Mouse (Mus musculus) heart, adult 9 months (tissue): ENCODE measurements around the gene Pde5a.

ENCODE experiments used
- DNase-seq, 2 experiments: peaks; one replicate each; pipeline ENCODE4 v3.0.0; 2022; ENCODE audit warnings: low spot score in 2 of 2

Gene Pde5a

DNA sequence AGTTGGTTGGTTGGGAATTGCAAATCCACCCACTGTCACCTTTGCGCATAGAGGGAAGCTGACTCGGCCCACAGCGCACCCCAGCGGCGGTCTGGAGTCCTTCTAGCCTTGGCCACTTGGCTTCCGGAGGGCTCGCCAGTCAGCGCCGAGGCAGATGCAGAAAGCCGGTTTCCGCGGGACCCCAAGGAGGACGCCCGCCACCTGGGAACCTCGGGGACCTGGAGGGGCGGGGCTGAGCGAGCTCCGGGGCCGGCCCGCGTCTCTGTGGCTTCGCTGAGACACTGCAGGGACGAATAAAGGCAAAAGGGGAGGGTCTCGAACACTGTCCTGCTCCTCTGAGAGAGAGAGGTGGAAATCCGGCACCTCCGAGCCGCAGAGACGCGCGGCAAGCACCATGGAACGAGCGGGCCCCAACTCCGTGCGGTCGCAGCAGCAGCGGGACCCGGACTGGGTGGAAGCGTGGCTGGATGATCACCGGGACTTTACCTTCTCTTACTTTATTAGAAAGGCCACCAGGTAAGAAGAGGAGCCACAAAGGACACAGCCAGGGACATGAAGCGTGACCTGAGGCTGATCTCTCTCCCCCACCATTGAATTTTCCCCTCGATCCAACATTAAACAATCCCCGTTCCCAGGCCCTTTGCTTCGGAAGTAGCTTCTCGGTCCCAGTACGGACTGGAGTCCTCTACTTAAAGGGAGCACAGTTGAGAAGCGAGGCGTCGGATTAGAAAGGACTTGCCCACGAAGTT, at the start of gene Pde5a:
Gene Pde5a, plus strand, starts transcription at position 96 of the 749 bp plus-strand sequence.
- DNase-seq, result peak; percentile 59 to 64

DNA sequence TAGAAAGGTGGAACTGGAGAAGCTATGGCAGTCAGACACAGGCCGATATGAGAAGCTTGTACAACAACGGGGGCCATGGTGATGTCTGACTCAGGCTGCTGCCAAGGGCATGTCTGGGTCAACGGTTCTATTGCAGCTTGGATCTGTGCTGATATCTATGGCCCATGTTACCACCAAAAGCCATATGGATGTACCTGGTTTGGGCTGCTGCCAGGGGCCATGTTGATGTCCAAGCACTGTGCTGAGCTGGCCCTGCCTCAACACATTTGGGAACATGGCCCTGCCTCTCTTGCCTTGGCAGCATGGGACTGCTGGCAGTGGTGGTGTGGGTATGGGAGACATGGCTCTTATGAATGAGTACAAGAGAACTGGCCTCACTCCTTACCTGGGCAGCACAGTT, 47.9 kb upstream of the Pde5a start:
- no peak for DNase-seq

DNA sequence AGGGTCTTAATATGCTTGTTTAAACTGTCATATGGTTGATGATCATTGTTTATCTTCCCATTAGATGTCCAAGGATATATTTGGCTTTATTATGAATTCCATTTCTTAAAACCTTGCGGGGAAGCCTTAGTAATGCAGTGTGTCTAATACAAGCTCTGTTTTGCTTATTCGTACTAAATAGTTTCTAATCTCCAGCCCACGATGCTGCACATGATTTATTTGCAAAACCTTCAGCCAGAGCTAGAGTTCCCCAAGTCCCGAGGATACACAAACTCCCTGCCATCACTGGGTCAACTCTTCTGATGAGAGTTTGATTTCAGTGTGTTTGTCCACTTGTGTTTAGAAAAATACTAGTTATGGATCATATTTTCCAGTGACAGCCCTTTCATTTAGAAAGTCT, 46.4 kb upstream of the Pde5a start:
- no peak for DNase-seq

DNA sequence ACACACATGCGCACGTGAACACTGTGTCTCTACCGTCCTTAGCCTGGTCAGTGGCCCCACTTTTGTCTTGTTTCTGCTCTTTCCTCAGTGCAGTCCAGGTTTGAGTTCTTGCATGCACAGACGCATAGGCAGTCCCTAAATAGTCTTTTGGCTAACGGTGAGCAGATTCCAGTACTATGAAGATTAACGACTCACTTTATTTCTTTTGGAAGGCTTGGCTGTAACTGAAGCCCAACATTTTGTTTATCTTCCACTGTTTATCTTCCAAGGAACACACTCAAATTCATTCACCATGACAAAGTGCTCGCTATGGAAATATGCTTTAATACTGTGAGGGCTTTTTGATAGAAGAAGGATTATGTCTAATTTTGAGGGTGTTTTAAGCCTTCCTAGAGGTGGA, 43.9 kb upstream of the Pde5a start:
- no peak for DNase-seq

DNA sequence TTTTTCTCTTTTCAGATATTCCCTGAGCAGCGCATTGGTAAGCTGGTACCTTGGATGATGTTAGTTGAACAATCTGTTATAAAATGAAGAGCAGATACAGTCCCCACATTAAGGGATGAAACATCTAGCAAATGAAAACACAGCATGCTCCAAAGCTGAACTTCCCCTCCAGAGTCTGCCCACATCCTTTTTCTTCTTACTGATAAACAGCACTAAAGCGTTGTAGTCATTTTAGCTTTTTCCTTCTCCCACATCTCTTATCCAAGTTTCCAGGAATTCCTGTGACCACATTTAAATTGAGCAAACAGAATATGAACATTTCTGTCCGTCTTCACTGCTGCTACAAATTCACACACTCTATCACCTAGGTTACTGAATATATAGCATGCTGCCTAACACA, 35.7 kb upstream of the Pde5a start:
- DNase-seq, result no peak

DNA sequence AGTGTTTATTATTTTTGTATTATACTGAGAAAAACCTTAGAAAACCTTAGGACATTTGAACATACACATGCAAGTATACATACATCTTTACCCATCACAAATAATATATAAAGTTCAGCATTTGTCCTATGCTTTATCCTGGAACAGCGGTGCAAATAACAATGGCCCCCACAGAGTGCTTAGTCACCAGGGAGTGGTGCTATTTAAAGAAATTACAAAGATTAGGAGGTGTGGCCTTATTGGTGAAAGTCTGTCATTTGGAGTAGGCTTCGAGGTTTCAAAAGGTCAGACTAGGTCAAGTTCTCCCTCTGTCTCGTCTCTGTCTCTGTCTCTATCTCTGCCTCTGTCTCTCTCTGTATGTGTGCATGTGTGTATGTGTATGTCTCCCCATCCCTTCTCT, 32.9 kb upstream of the Pde5a start:
- DNase-seq, result no peak

DNA sequence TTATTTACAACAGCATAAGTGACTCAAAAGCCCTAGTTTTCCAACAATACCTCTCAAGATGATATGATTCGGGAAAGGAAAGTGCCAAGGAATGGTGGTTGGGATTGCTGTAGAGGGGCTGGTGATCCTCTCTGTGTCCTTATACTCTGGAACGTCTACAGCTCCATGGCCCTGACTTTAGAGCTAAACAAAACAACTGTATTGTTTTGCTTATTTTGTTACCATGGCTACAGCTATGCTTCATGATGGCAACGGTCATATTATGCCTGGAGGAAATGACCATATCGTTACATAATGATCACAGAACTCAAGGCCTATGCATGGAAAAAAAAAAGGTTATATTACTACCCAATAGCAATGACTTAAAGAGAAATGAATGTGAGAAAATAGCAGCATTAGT, 32.1 kb upstream of the Pde5a start:
- no peak for DNase-seq

DNA sequence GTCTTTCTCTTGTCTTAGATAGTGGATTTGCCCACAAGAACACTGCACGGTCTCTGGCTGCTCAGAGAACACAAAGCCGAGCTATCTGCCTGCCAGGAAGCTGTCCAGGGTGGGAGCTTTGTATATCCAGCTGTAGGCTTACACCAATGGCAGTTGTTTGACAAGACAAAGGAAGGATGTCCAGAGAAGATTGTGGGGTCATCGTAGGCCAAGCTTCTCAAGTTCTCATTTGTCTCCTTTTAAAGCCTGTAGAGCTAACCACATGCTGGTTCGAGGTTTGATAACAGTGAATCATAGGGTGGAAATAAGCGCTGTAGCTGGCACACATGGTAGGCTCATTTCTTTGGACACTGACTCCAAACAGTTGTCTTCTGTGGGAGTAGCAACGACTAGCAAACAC, 24.5 kb upstream of the Pde5a start:
- no peak for DNase-seq

DNA sequence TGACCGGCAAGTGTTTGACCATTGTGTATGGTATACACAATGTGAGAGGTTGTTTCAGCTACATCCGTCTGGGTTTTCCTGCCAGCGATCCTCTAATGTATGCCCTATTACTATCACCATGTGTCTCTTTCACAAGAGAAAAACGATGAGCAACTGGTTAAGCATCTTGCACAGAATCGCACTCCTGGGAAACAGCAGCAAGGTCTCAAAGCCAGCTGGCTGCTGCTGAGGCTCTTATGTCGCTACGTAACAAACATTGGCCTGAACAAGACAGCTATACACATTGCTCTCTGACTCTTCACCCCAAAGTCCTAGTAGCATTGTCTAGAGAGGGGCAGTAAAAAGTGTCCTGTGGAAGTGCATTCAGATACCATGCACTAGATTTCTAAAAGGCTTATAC, 23.5 kb upstream of the Pde5a start:
- DNase-seq, result no peak

DNA sequence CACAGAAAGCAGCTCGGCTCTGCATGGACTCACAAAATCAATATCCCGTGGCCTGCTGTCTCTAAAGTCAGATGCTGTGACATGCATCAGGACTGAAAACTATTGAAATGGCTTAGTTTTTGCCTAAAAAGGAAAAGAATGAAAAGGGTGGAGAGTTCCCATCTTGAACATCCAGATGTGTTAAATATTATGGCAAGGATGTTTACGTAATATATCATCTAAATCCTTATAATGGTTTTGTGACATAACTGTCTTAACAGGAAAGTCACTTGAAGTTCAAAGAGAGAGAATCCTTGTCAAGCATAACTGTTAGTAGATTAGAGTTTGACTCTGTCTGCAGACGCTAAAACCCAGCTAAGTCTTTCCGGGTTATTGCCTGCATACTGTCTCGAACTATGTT, 20.3 kb upstream of the Pde5a start:
- DNase-seq, result no peak

DNA sequence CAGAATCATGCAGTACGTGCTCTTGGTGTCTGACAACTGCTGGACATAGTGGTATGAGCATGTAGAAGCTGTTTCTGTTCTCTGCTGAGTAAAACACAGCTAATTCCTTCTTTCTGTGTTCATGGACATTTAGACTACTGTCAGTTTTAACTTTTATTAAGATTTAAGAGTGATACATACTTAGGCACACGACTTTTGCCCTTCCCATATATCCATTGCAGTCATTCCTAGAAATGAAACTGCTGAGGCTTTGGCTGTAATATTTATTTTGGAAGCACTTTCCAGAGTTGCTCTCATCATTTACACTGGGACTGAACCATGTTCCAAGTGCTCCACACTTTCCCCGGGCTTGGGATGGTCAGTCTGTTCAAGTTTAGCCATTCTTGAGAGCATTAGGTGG, 18.6 kb upstream of the Pde5a start:
- DNase-seq, result no peak

DNA sequence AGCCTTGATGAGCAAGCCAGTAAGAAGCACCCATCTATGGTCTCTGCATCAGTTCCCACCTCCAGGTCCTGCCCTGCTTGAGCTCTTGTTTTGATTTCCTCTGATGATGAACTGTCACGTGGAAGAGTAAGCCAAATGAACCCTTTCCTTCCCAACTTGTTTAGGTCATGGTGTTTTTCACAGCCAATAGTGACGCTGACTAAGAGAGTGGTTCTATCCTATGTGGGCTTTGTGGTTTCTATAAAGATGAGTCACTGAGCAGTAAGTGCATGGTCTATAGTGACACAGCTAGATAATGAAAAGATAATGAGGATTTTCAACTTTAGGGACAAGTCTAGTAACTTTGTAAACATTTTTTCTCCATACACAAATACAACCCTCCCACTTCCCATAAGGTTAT, 10.1 kb upstream of the Pde5a start:
- DNase-seq, result no peak

DNA sequence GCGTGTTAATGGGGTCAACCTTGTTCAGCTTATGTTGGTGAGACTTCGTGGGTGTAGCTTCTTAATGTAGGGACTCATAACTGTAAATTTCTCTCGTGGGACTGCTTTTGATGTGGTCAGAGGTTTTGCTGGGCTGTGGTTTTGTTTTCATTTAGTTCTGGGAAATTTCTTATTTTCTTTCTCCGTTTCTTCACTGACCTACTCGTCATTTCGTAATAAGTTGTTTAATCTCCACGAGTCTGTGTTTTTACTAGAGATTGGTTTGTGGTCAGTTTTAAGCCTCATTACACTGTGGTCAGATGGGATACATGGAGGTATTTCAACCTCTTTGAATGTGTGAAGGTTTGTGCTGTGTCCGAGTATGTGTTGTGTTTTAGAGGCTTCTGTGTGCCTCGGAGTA, 7.2 kb upstream of the Pde5a start:
- DNase-seq, result no peak

DNA sequence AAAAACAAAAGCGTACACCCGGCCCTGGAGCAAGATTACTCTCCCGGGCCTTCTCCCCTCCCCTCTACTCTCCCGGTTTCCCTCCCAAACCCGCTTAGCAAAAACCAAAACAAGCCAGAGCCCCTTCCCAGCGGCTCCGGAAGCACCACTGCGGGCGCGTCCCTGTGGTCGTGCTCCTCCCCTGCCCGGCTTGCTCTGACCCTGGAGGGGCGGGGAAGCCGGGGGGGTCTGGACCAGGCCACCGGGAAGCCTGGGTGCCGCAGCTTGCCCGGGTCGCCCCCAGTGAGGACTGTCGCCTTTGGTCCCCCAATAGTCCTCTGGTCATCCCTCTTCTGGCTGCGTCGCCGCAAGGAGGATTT, 833 bp downstream of the Pde5a start:
- peak; percentile 57 to 65 for DNase-seq

DNA sequence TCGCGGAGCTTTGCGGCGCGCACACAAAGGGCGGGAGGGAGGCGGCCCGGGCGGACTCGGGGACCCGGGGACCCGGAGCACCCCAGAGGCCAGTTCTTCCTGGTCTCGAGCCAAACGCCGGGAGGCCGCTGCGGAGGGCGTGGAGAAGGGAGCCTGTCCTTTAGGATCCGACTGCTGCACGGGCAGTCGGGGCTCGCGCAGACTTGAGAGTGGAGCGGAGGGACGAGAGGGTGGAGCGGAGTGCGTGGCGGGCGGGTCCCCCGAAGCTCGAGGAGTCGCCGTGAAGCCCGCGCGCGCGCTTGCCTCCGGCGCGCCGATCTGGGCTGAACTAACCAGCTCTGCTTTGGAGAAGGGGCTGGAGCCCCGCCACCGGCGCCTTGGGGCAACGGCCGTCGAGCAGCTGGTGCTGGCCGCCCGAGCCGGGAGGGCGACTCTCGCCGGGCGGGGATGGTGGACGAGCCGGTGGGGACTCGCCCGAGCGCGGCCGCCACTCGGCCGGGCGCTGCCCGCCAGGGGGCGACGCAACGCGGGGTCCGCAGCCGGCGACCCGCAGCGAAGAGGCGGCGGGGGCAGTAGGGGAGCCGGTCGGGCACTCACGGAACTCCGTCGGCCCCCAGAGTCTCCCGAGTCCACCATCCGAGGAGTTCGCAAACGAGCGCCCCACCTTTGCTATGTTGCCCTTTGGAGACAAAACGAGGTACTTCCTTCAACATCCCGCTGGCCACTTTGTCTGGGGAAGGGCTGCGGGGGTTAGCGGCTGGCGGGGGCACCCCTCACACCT, 1.4 kb downstream of the Pde5a start:
- peak; percentile 62 to 68 for DNase-seq

DNA sequence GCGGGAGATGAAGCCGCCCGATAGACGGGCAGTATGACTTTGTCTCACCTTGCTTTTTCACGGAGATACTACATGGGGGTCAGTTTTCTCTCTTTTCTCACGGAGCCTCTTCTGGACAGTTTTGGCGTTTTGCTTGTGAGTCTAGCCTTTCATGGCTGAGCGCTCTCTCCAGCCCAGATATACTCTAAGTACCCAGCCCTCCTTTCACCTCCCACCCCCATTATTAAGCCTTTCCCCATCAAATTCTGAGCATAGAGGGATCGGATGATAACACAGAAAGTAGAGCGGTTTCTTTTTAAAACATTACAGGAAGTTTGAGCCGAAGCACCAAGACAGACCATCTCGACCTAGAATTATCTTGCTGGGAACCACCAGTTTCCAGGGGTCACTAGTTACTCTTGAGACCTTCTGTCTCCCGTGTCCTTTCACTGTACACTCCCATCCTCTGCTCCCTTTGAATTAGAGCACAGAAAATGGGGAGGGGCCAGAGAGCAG, 2.0 kb downstream of the Pde5a start:
- no peak for DNase-seq

DNA sequence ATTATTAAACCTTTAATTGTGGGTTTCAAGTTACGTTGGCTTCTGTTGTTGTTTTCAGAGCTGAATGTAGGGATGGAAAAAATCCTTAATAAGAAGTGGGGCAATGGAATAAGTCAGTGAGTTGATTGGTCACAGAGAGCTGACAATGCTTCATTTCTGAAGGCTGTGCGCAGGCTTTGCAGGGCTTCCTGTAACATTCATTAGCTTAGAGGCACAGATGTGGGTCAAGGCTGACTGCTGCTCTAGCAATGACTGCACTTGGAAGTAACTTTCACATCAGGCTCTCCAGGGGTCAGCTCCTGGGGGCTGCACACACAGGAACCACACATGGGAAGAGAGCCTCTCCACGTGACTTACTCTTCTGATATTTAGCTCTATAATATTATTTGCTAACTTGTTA, 5.1 kb downstream of the Pde5a start:
- DNase-seq, result no peak

DNA sequence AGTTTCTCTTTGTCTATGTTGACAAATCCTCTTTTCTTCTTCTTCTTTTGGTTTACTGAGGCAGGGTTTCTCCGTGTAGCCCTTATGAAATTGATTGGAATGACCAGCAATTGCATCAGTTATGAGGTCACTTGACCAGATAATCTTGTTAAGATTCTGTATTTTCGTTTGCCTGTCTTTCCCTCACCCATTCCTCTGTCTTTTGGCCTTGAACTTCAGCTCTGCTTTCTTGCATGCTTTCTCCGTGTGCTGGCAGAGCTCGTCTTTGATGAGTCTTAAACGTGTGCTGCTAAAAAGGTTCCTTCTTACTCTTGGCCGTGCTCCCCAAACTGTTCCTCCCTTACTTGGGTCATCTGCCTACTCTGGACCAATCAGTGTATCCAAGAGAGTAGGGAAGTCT, 5.6 kb downstream of the Pde5a start:
- no peak for DNase-seq

DNA sequence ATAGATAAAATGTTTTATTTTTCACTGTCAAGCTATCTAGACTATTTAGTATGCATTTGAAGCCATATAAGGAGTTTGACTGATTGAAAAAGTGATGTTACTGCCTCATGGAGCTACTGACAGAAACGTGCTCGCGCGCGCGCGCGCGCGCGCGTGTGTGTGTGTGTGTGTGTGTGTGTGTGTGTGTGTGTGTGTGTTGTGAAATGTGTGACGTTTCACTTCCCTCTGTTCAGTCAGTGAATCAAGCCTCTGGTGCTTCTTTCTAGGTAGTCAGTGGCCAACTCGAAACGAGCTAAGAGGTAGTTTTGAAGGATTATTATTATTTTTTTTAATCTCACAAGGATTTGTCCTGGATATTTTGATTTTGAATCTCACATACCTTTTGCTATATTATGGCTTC, 10.7 kb downstream of the Pde5a start:
- no peak for DNase-seq

DNA sequence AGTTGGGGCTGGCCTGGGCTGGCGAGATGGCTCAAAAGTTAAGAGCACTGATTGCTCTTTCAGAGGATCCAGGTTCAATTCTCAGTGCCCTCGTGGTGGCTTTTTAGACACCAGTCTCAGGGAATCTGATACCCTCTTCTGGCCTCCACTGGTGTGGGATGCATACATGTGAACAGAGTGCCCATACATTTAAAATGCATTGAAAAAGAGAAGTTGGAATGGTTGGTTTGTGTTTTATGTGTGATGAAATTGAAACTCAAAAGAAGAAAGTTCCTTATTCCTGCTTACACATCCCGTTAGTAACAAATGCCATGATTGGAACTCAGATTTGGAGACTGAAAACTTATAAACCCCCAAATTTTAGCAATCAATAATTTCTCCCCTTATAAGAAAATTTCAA, 15.5 kb downstream of the Pde5a start:
- no peak for DNase-seq

DNA sequence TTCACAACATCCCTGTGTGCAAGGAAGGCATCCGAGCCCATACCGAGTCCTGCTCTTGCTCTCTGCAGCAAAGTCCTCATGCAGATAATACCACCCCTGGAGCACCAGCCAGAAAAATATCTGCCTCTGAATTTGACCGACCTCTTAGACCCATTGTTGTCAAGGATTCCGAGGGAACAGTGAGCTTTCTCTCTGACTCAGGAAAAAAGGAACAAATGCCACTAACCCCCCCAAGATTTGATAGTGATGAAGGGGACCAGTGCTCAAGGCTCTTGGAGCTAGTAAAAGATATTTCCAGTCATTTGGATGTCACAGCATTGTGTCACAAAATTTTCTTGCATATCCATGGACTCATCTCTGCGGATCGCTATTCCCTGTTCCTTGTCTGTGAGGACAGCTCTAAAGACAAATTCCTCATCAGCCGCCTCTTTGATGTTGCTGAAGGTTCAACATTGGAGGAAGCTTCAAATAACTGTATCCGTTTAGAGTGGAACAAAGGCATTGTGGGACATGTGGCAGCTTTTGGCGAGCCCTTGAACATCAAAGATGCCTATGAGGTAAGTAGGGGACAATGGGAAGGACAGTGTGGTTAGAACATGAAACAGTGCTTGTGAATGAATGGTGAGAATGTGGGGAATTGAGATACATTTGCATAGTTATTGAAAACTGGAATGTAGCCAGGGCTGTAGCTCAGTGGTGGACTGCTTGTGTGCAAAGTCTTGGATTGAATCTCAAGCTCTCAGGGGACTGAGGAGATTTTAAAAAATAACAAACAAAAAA, 19.4 kb downstream of the Pde5a start:
- DNase-seq, result no peak

DNA sequence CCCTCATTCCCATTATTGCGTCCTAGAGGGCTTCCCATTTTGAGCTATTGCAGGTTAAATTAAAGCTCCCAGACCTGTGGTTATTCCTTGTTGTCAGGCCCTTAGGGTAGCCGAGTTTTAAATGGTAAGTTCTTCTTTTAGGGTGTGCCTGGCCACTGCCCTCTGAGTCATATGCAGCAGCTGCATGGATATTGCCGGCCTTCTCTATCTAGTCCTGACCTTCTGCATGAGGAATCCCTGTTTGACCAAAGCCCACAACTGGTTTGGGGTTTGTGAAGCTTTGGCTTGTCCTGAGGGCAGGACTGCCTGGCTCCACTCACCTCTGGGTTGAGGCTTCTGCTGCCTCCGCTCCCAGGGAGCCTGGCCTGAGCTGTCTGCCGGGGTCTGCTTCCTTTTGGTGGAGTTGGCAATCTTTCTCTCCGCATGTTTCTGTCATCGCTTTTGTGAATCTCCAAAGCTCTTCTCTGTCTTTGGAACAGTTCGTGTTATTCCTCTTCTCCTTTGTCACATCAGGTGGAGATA, 34.6 kb downstream of the Pde5a start:
- DNase-seq, result no peak
